Mouse (Mus musculus): ENCODE results near the gene Gabra4.
"Not testable (repeated sequence)": the region's sequence is repeated elsewhere in the genome, so short reads cannot be mapped to it uniquely, and the experiment has no call there.

The Gabra4 gene

GRCm38 (mm10) chr5:71658115-71658497 is at the start of gene Gabra4:
Gene Gabra4, minus strand, starts transcription at chr5:71658308.
- DNase-seq = peak; percentile 40

- no peak for DNase-seq
These were observed 43.1 kb upstream of the Gabra4 start for GRCm38 (mm10) chr5:71701273-71701614.

GRCm38 (mm10) chr5:71700468-71701272 is 42.6 kb upstream of the Gabra4 start:
- DNase-seq = peak; percentile 63

GRCm38 (mm10) chr5:71699696-71700467 is 41.8 kb upstream of the Gabra4 start:
- peak; percentile 64 for DNase-seq

GRCm38 (mm10) chr5:71665593-71665992 is 7.5 kb upstream of the Gabra4 start:
- DNase-seq = no peak

GRCm38 (mm10) chr5:71657482-71658114 is 510 bp downstream of the Gabra4 start, which contains the start of gene Gabrb1:
Gene Gabrb1, plus strand, starts transcription at chr5:71658113.
- peak; percentile 53 for DNase-seq

GRCm38 (mm10) chr5:71656771-71657170 is 1.3 kb downstream of the Gabra4 start:
- peak; percentile 43 for DNase-seq

- DNase-seq = no peak
These were observed 4.1 kb downstream of the Gabra4 start for GRCm38 (mm10) chr5:71654056-71654455.

- DNase-seq = no peak
These were observed 10.0 kb downstream of the Gabra4 start for GRCm38 (mm10) chr5:71648108-71648507.

GRCm38 (mm10) chr5:71639804-71640203 is 18.3 kb downstream of the Gabra4 start:
- DNase-seq = no peak

GRCm38 (mm10) chr5:71627820-71628219 is 30.3 kb downstream of the Gabra4 start:
- no peak for DNase-seq

- DNase-seq = no peak
These were observed 41.4 kb downstream of the Gabra4 start for GRCm38 (mm10) chr5:71616734-71617133.

GRCm38 (mm10) chr5:71614311-71614710 is 43.8 kb downstream of the Gabra4 start:
- no peak for DNase-seq

- DNase-seq = no peak
These were observed 49.4 kb downstream of the Gabra4 start for GRCm38 (mm10) chr5:71608735-71609134.

- DNase-seq = no peak
These were observed 51.2 kb downstream of the Gabra4 start for GRCm38 (mm10) chr5:71606907-71607306.

GRCm38 (mm10) chr5:71604128-71604690 is 53.9 kb downstream of the Gabra4 start:
- no peak for DNase-seq

- DNase-seq = no peak
These were observed 62.8 kb downstream of the Gabra4 start for GRCm38 (mm10) chr5:71595321-71595720.

- DNase-seq = no peak
These were observed 64.3 kb downstream of the Gabra4 start for GRCm38 (mm10) chr5:71593745-71594255.

GRCm38 (mm10) chr5:71571646-71572237 is 86.4 kb downstream of the Gabra4 start:
- DNase-seq = no peak

- DNase-seq = no peak
These were observed 110.0 kb downstream of the Gabra4 start, which contains the start of gene Cox7b2 for GRCm38 (mm10) chr5:71548079-71548478. Gene Cox7b2, minus strand, starts transcription at chr5:71548205.

GRCm38 (mm10) chr5:71545554-71545953 is 112.6 kb downstream of the Gabra4 start:
- peak; percentile 2 for DNase-seq

- not testable (repeated sequence) for DNase-seq
These were observed 132.6 kb downstream of the Gabra4 start for GRCm38 (mm10) chr5:71525486-71525885.

Measured in cerebellum, adult 9-11 months (tissue).